Mouse (Mus musculus) E14TG2a.4 (cell line): ENCODE results near the gene Mpp4.

Experiments used
- CTCF ChIP-seq: conservative IDR thresholded peaks from 2 replicates; pipeline ENCODE4 v1.5.1; 2014; ENCODE audit warnings: low read length
- POU5F1 ChIP-seq: IDR thresholded peaks from 2 replicates; pipeline ENCODE4 v1.6.1; 2014; ENCODE audit warnings: low read length, borderline replicate concordance

GRCm38 (mm10) chr1:59201561-59201960, 38.4 kb upstream of the Mpp4 start:
- no peak for TF ChIP-seq CTCF
- TF ChIP-seq POU5F1: no peak
